Mouse (Mus musculus): ENCODE data around the gene Dus1l.

GRCm38 (mm10) chr11:120796614-120796946, 377 bp upstream of the Dus1l start:
- no peak for TF ChIP-seq POU5F1 (IDR thresholded peaks at IDR 0.05; ENCODE audit: borderline replicate concordance, low read length)
- TF ChIP-seq CTCF (conservative IDR thresholded peaks at IDR 0.05; ENCODE audit: low read length), result no peak
- no peak for TF ChIP-seq NANOG (IDR thresholded peaks at IDR 0.05; ENCODE audit: borderline replicate concordance, low read length)

Data from E14TG2a.4 (cell line).